Mouse (Mus musculus) MEL (cell line): ENCODE measurements around the gene Rtl4. TPM values are rescaled to one million over a fixed set of nuclear protein-coding genes. Genes with fewer than 3 reads are reported as not detected.

Experiments
- DNase-seq: peaks from one replicate; pipeline ENCODE4 v3.0.0; 2011; ENCODE audit warnings: low read depth, low spot score
- H3K27ac ChIP-seq: 2 replicates; pipeline ENCODE4 v1.5.1; 2012; ENCODE audit warnings: low read depth, mild to moderate bottlenecking, control low read depth, low read length, moderate library complexity; ENCODE audit not compliant: control insufficient read depth
- H3K27me3 ChIP-seq, 2 experiments: fragments of 150-350 bp in 1 of 2; sonication (generic) in 1 of 2; 2 replicates each; pipeline ENCODE4 v1.6.1; 2012; ENCODE audit warnings: low read length in 2 of 2, mild to moderate bottlenecking in 2 of 2, improper control_type of control experiment in 1 of 2, moderate library complexity in 1 of 2; ENCODE audit not compliant: insufficient read depth in 2 of 2, control insufficient read depth in 1 of 2
- H3K36me3 ChIP-seq, 2 experiments: 2 replicates each; pipeline ENCODE4 v1.6.1; 2012 to 2014; ENCODE audit warnings: low read length in 2 of 2, improper control_type of control experiment in 1 of 2, inconsistent platforms in 1 of 2, mild to moderate bottlenecking in 1 of 2; ENCODE audit not compliant: insufficient read depth in 2 of 2, control insufficient read depth in 1 of 2
- H3K4me1 ChIP-seq, 2 experiments: fragments of 150-350 bp in 1 of 2; sonication (generic) in 1 of 2; 2 replicates each; pipeline ENCODE4 v1.6.1; 2012; ENCODE audit warnings: low read length in 2 of 2, improper control_type of control experiment in 1 of 2, mild to moderate bottlenecking in 1 of 2; ENCODE audit not compliant: insufficient read depth in 2 of 2, control insufficient read depth in 1 of 2
- H3K4me3 ChIP-seq, 2 experiments: fragments of 150-350 bp in 1 of 2; sonication (generic) in 1 of 2; 2 replicates each; pipeline ENCODE4 v1.5.1; 2012; ENCODE audit warnings: low read depth in 2 of 2, low read length in 2 of 2, mild to moderate bottlenecking in 2 of 2, moderate library complexity in 2 of 2, control low read depth in 1 of 2, improper control_type of control experiment in 1 of 2; ENCODE audit not compliant: control insufficient read depth in 1 of 2, insufficient read depth in 1 of 2
- H3K79me2 ChIP-seq: 2 replicates; pipeline ENCODE4 v1.6.1; 2012; ENCODE audit warnings: mild to moderate bottlenecking, low read length, moderate library complexity; ENCODE audit not compliant: control insufficient read depth, poor library complexity, insufficient read depth
- H3K9ac ChIP-seq: 2 replicates; pipeline ENCODE4 v1.6.1; 2012; ENCODE audit warnings: low read depth, mild to moderate bottlenecking, control low read depth, low read length, moderate library complexity; ENCODE audit not compliant: control insufficient read depth, poor library complexity, severe bottlenecking
- H3K9me3 ChIP-seq: fragments of 150-350 bp; sonication (generic); replicated peaks from 2 replicates; pipeline ENCODE4 v1.6.1; 2012; ENCODE audit warnings: mild to moderate bottlenecking, low read length, improper control_type of control experiment, moderate library complexity; ENCODE audit not compliant: insufficient read depth
- CHD1 ChIP-seq: IDR thresholded peaks from 2 replicates; pipeline ENCODE4 v1.6.1; 2012; ENCODE audit warnings: low read depth, mild to moderate bottlenecking, inconsistent platforms, low read length, improper control_type of control experiment
- E2F4 ChIP-seq: IDR thresholded peaks from 2 replicates; pipeline ENCODE4 v1.6.1; 2011; ENCODE audit warnings: low read depth, low read length, improper control_type of control experiment, borderline replicate concordance
- EP300 ChIP-seq, 2 experiments: IDR thresholded peaks; 2 replicates each; pipeline ENCODE4 v1.6.1; 2011; ENCODE audit warnings: improper control_type of control experiment in 2 of 2, low read length in 2 of 2, low read depth in 1 of 2, mild to moderate bottlenecking in 1 of 2
- ETS1 ChIP-seq: IDR thresholded peaks from 2 replicates; pipeline ENCODE4 v1.6.1; 2012; ENCODE audit warnings: low read depth, mild to moderate bottlenecking, inconsistent platforms, low read length, improper control_type of control experiment, moderate library complexity
- GATA1 ChIP-seq: IDR thresholded peaks from 2 replicates; pipeline ENCODE4 v1.6.1; 2011; ENCODE audit warnings: low read depth, low read length, improper control_type of control experiment
- HCFC1 ChIP-seq: IDR thresholded peaks from 2 replicates; pipeline ENCODE4 v1.6.1; 2012; ENCODE audit warnings: low read depth, mild to moderate bottlenecking, inconsistent platforms, low read length, improper control_type of control experiment, moderate library complexity
- JUND ChIP-seq: IDR thresholded peaks from 2 replicates; pipeline ENCODE4 v1.6.1; 2011; ENCODE audit warnings: low read depth, mild to moderate bottlenecking, improper control_type of control experiment, low read length
- KAT2A ChIP-seq: conservative IDR thresholded peaks from 2 replicates; pipeline ENCODE4 v1.6.1; 2012; ENCODE audit warnings: low read depth, low read length, improper control_type of control experiment, inconsistent platforms
- MAX ChIP-seq: IDR thresholded peaks from 2 replicates; pipeline ENCODE4 v1.6.1; 2011; ENCODE audit warnings: low read length, improper control_type of control experiment
- MEF2A ChIP-seq: IDR thresholded peaks from 2 replicates; pipeline ENCODE4 v1.6.1; 2014; ENCODE audit warnings: low read depth, mild to moderate bottlenecking, inconsistent platforms, low read length, improper control_type of control experiment; ENCODE audit not compliant: poor library complexity, insufficient replicate concordance, severe bottlenecking; ENCODE audit errors: extremely low read depth
- MXI1 ChIP-seq: IDR thresholded peaks from 2 replicates; pipeline ENCODE4 v1.6.1; 2011; ENCODE audit warnings: mild to moderate bottlenecking, low read depth, low read length, improper control_type of control experiment
- MYB ChIP-seq: IDR thresholded peaks from 2 replicates; pipeline ENCODE4 v1.6.1; 2011; ENCODE audit warnings: mild to moderate bottlenecking, low read depth, low read length, improper control_type of control experiment
- MYC ChIP-seq: IDR thresholded peaks from 2 replicates; pipeline ENCODE4 v1.6.1; 2011; ENCODE audit warnings: low read depth, mild to moderate bottlenecking, low read length, improper control_type of control experiment, moderate library complexity
- NRF1 ChIP-seq: IDR thresholded peaks from 2 replicates; pipeline ENCODE4 v1.6.1; 2014; ENCODE audit warnings: low read depth, mild to moderate bottlenecking, inconsistent platforms, low read length, improper control_type of control experiment, moderate library complexity; ENCODE audit not compliant: poor library complexity, insufficient read depth, severe bottlenecking
- POLR2A ChIP-seq, 2 experiments: IDR thresholded peaks; 2 replicates each; pipeline ENCODE4 v1.6.1; 2011 to 2012; ENCODE audit warnings: low read length in 2 of 2, mild to moderate bottlenecking in 2 of 2, control low read depth in 1 of 2, improper control_type of control experiment in 1 of 2, low read depth in 1 of 2, moderate library complexity in 1 of 2; ENCODE audit not compliant: control insufficient read depth in 1 of 2, insufficient read depth in 1 of 2, poor library complexity in 1 of 2
- RCOR1 ChIP-seq: IDR thresholded peaks from 2 replicates; pipeline ENCODE4 v1.6.1; 2012; ENCODE audit warnings: low read depth, mild to moderate bottlenecking, inconsistent platforms, low read length, improper control_type of control experiment
- TAL1 ChIP-seq: IDR thresholded peaks from 2 replicates; pipeline ENCODE4 v1.6.1; 2012; ENCODE audit warnings: mild to moderate bottlenecking, inconsistent platforms, low read length, moderate library complexity, mixed read lengths
- TCF12 ChIP-seq: IDR thresholded peaks from 2 replicates; pipeline ENCODE4 v1.6.1; 2014; ENCODE audit warnings: low read depth, mild to moderate bottlenecking, inconsistent platforms, low read length, improper control_type of control experiment, moderate library complexity
- UBTF ChIP-seq: IDR thresholded peaks from 2 replicates; pipeline ENCODE4 v1.6.1; 2012; ENCODE audit warnings: low read depth, mild to moderate bottlenecking, inconsistent platforms, low read length, improper control_type of control experiment, moderate library complexity, borderline replicate concordance; ENCODE audit not compliant: insufficient read depth
- USF1 ChIP-seq: IDR thresholded peaks from 2 replicates; pipeline ENCODE4 v1.6.1; 2014; ENCODE audit warnings: low read depth, mild to moderate bottlenecking, inconsistent platforms, low read length, improper control_type of control experiment, moderate library complexity
- USF2 ChIP-seq, 2 experiments: IDR thresholded peaks; 2 replicates each; pipeline ENCODE4 v1.6.1; 2011 to 2012; ENCODE audit warnings: improper control_type of control experiment in 2 of 2, low read length in 2 of 2, borderline replicate concordance in 1 of 2, inconsistent platforms in 1 of 2, low read depth in 1 of 2, mild to moderate bottlenecking in 1 of 2; ENCODE audit not compliant: insufficient read depth in 1 of 2
- ZC3H11A ChIP-seq: IDR thresholded peaks from 2 replicates; pipeline ENCODE4 v1.6.1; 2012; ENCODE audit warnings: low read depth, mild to moderate bottlenecking, inconsistent platforms, low read length, improper control_type of control experiment
- ZNF384 ChIP-seq: IDR thresholded peaks from 2 replicates; pipeline ENCODE4 v1.6.1; 2012; ENCODE audit warnings: low read depth, mild to moderate bottlenecking, inconsistent platforms, low read length, improper control_type of control experiment
- polyA plus RNA-seq, 2 experiments: library from polyadenylated mRNA; stranded (reverse) in 1 of 2; unstranded in 1 of 2; fragments of >175 nt in 1 of 2; fragments of >200 nt in 1 of 2; gene quantifications; 2 replicates each; pipeline versions ENCODE4 v1.2.1 to v1.2.4; 2012; ENCODE audit warnings: low replicate concordance in 2 of 2, low read depth in 1 of 2; ENCODE audit not compliant: insufficient read length in 2 of 2, insufficient read depth in 1 of 2, missing spikeins in 1 of 2
- total RNA-seq: library from RNA; depleted of rRNA; stranded (reverse); fragments of 300-350 nt; gene quantifications from 2 replicates; pipeline ENCODE4 v1.2.3, GENCODE M21; 2012

The Rtl4 gene
- total and polyA plus RNA-seq, 3 experiments = not detected

GRCm38 (mm10) chrX:144986980-144987379 lies 298.3 kb downstream of the Rtl4 start:
- Histone ChIP-seq H3K9me3 (no peaks in the 10 kb centered on the region), H3K27ac (no peak overlapping the region), H3K4me3 (no peak overlapping the region), H3K36me3 (no peaks in the 10 kb centered on the region), H3K79me2 (no peaks in the 10 kb centered on the region), H3K4me1 (no peaks in the 10 kb centered on the region), H3K27me3 (no peaks in the 10 kb centered on the region; a peak in 1 of 4 replicates), H3K9ac (no peak overlapping the region)
- DNase-seq = peak; percentile 10
- TF ChIP-seq POLR2A (IDR thresholded peaks at IDR 0.05; ENCODE audit: control insufficient read depth in 1 of 2, insufficient read depth in 1 of 2, low read depth in 1 of 2, low read length in 2 of 2, poor library complexity in 1 of 2) (no peak), RCOR1 (0 out of 2 replicates have a peak, but pooled peaks have one; percentile 11), KAT2A (no peak), USF1 (no peak), MXI1 (no peak), ZNF384 (no peak), MYB (no peak), USF2 (IDR thresholded peaks at IDR 0.05; ENCODE audit: borderline replicate concordance in 1 of 2, insufficient read depth in 1 of 2, low read depth in 1 of 2, low read length in 2 of 2) (no peak), ZC3H11A (no peak), MAX (no peak), GATA1 (0 out of 2 replicates have a peak, but pooled peaks have one; percentile 12), E2F4 (no peak), JUND (no peak), MYC (no peak), MEF2A (no peak), UBTF (no peak), TCF12 (peak; percentile 78; the same call in 1 of the 2 replicates), TAL1 (peak; percentile 23; the same call in 1 of the 2 replicates), CHD1 (no peak), EP300 (IDR thresholded peaks at IDR 0.05; ENCODE audit: low read depth in 1 of 2, low read length in 2 of 2) (peak; percentile 12 to 57; a peak in 3 of 4 replicates)

DNA sequence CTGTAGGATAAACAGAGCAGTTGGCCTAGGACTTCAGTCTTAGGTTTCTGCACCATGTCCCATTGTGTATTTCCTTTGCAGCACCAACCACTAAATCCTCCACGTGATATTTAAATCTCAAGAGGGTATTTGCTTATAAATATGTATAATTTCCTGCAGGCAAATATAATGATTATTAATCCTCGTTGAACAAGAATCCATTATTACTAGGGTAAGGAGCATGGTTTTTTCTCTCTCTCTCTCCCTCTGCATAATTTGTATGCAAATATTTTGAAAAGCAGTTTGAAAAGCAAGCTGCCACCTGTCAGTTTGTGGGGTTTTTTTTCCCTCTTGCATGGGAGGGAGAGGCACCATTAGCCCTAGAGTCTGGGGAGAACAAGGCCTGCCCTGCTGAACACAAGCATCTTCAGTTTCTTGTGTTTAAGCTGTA lies 376.8 kb downstream of the Rtl4 start:
- Histone ChIP-seq H3K9ac (no peak overlapping the region), H3K27ac (no peak overlapping the region), H3K36me3 (no peaks in the 10 kb centered on the region), H3K9me3 (no peaks in the 10 kb centered on the region), H3K27me3 (no peaks in the 10 kb centered on the region), H3K4me3 (no peak overlapping the region), H3K4me1 (no peaks in the 10 kb centered on the region), H3K79me2 (no peaks in the 10 kb centered on the region)
- TF ChIP-seq JUND (no peak), NRF1 (no peak), HCFC1 (no peak), ETS1 (no peak)
- no peak for DNase-seq
